Mouse (Mus musculus): ENCODE measurements around the gene Gm10382. TPM values are rescaled to one million over a fixed set of nuclear protein-coding genes. Genes with fewer than 3 reads are reported as not detected.

Gene Gm10382
- total and polyA plus RNA-seq, 3 experiments = 0.65 to 0.96 TPM; not detected in 1

GRCm38 (mm10) chr5:125392977-125393621, 4.0 kb downstream of the Gm10382 start:
- Histone ChIP-seq H3K27me3 (ENCODE audit: control insufficient read depth in 1 of 2, insufficient read depth in 2 of 2, low read length in 2 of 2) (no peaks in the 10 kb centered on the region), H3K9me3 (replicated peaks; ENCODE audit: insufficient read depth, low read length) (no peaks in the 10 kb centered on the region), H3K36me3 (ENCODE audit: control insufficient read depth in 1 of 2, insufficient read depth in 2 of 2, low read length in 2 of 2) (peaks cover 6 to 34% of the 10 kb centered on the region in 2 experiments), H3K4me3 (ENCODE audit: control insufficient read depth in 1 of 2, insufficient read depth in 1 of 2, low read depth in 2 of 2, low read length in 2 of 2) (peak overlapping the region; percentile 61 to 86), H3K4me1 (ENCODE audit: control insufficient read depth in 1 of 2, insufficient read depth in 2 of 2, low read length in 2 of 2) (peaks cover 9 to 40% of the 10 kb centered on the region in 2 experiments), H3K79me2 (ENCODE audit: control insufficient read depth, insufficient read depth, low read length, poor library complexity) (peaks cover 22% of the 10 kb centered on the region), H3K9ac (ENCODE audit: control insufficient read depth, low read depth, low read length, poor library complexity, severe bottlenecking) (peak overlapping the region; percentile 92), H3K27ac (ENCODE audit: control insufficient read depth, low read depth, low read length) (peak overlapping the region; percentile 99)
- peak; percentile 99 for DNase-seq (ENCODE audit: low read depth, low spot score)
- TF ChIP-seq CHD1 (IDR thresholded peaks at IDR 0.05; ENCODE audit: low read depth, low read length) (no peak), NELFE (IDR thresholded peaks at IDR 0.05; ENCODE audit: low read depth, low read length) (peak; percentile 73), MXI1 (IDR thresholded peaks at IDR 0.05; ENCODE audit: low read depth, low read length) (peak; percentile 58; the same call in 1 of the 2 replicates), ZNF384 (IDR thresholded peaks at IDR 0.05; ENCODE audit: low read depth, low read length) (peak; percentile 50), POLR2AphosphoS2 (IDR thresholded peaks at IDR 0.05; ENCODE audit: low read length) (peak; percentile 88), GATA1 (IDR thresholded peaks at IDR 0.05; ENCODE audit: low read depth, low read length) (no peak), POLR2AphosphoS5 (IDR thresholded peaks at IDR 0.05; ENCODE audit: borderline replicate concordance, low read depth, low read length) (peak; percentile 84; the same call in 1 of the 2 replicates), MAFK (IDR thresholded peaks at IDR 0.05; ENCODE audit: borderline replicate concordance, low read depth, low read length) (no peak), RCOR1 (IDR thresholded peaks at IDR 0.05; ENCODE audit: low read depth, low read length) (no peak), GABPA (IDR thresholded peaks at IDR 0.05; ENCODE audit: low read depth, low read length) (peak; percentile 57; the same call in 1 of the 2 replicates), JUND (IDR thresholded peaks at IDR 0.05; ENCODE audit: low read depth, low read length) (no peak), TCF12 (IDR thresholded peaks at IDR 0.05; ENCODE audit: low read depth, low read length) (peak; percentile 69; the same call in 1 of the 2 replicates), MAX (IDR thresholded peaks at IDR 0.05; ENCODE audit: low read length) (peak; percentile 81), TAL1 (IDR thresholded peaks at IDR 0.05; ENCODE audit: low read length) (no peak), SMC3 (IDR thresholded peaks at IDR 0.05; ENCODE audit: low read depth, low read length) (no peak), ZKSCAN1 (IDR thresholded peaks at IDR 0.05; ENCODE audit: low read depth, low read length) (no peak), ZMIZ1 (IDR thresholded peaks at IDR 0.05; ENCODE audit: low read depth, low read length) (peak; percentile 59; the same call in 1 of the 2 replicates), MYB (IDR thresholded peaks at IDR 0.05; ENCODE audit: low read depth, low read length) (no peak), EP300 (IDR thresholded peaks at IDR 0.05; ENCODE audit: low read depth in 1 of 2, low read length in 2 of 2) (peak in 1 of 2 experiments; percentile 73; a peak in 2 of 4 replicates), KAT2A (conservative IDR thresholded peaks at IDR 0.05; ENCODE audit: low read depth, low read length) (peak; percentile 61), CTCF (IDR thresholded peaks at IDR 0.05 in 2 of 3, conservative IDR thresholded peaks at IDR 0.05 in 1 of 3; ENCODE audit: control insufficient read depth in 1 of 3, insufficient read depth in 1 of 3, low read depth in 2 of 3, low read length in 3 of 3, poor library complexity in 1 of 3, severe bottlenecking in 1 of 3) (no peak), HCFC1 (IDR thresholded peaks at IDR 0.05; ENCODE audit: low read depth, low read length) (peak; percentile 85), TBP (IDR thresholded peaks at IDR 0.05; ENCODE audit: low read depth, low read length) (peak; percentile 92), CHD2 (IDR thresholded peaks at IDR 0.05; ENCODE audit: low read length) (peak; percentile 91), MYC (IDR thresholded peaks at IDR 0.05; ENCODE audit: low read depth, low read length) (peak; percentile 90), USF1 (IDR thresholded peaks at IDR 0.05; ENCODE audit: low read depth, low read length) (peak; percentile 83), NRF1 (IDR thresholded peaks at IDR 0.05; ENCODE audit: insufficient read depth, low read depth, low read length, poor library complexity, severe bottlenecking) (peak; percentile 62), MAZ (IDR thresholded peaks at IDR 0.05; ENCODE audit: low read depth, low read length) (peak; percentile 100), POLR2A (IDR thresholded peaks at IDR 0.05; ENCODE audit: control insufficient read depth in 1 of 2, insufficient read depth in 1 of 2, low read depth in 1 of 2, low read length in 2 of 2, poor library complexity in 1 of 2) (peak; percentile 72 to 79), UBTF (IDR thresholded peaks at IDR 0.05; ENCODE audit: borderline replicate concordance, insufficient read depth, low read depth, low read length) (0 out of 2 replicates have a peak, but pooled peaks have one; percentile 47), E2F4 (IDR thresholded peaks at IDR 0.05; ENCODE audit: borderline replicate concordance, low read depth, low read length) (no peak), SIN3A (IDR thresholded peaks at IDR 0.05; ENCODE audit: low read length) (peak; percentile 96), MEF2A (IDR thresholded peaks at IDR 0.05; ENCODE audit: extremely low read depth, insufficient replicate concordance, low read depth, low read length, poor library complexity, severe bottlenecking) (0 out of 2 replicates have a peak, but pooled peaks have one; percentile 20), RAD21 (IDR thresholded peaks at IDR 0.05; ENCODE audit: low read depth, low read length) (no peak), ETS1 (IDR thresholded peaks at IDR 0.05; ENCODE audit: low read depth, low read length) (peak; percentile 63; the same call in 1 of the 2 replicates), ZC3H11A (IDR thresholded peaks at IDR 0.05; ENCODE audit: low read depth, low read length) (no peak)

All from MEL (cell line).